Mouse (Mus musculus): ENCODE measurements around the gene Cdk14. TPM values are rescaled to one million over a fixed set of nuclear protein-coding genes. Genes with fewer than 3 reads are reported as not detected.

The Cdk14 gene
- polyA plus RNA-seq, 2 experiments: 14.5 to 27.6 TPM

DNA sequence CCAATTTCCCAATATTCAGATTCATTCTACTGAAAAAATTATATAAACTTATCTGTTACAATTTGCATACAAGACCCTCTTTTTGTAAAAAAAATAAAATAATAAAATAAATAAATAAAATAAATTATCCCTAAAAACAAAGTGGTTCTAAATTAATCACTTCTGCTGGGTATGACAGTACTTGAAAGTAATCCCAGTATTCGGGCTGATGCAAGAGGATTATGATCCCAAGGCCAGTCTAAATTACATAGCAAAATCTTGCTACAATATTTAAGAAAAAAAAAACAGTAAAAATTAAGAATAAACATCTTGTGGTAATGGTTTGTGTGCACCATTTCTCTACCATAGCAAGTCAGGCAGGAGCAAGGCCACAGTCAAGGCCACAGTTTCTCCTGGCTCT, 244.5 kb downstream of the Cdk14 start:
- WGBS: 85% methylated on average over 1 of the region's 1 CpGs
- H3K36me3 ChIP-seq (ENCODE audit: control insufficient read depth, insufficient read depth, low read length): no peaks in the 10 kb centered on the region
- H3K4me1 ChIP-seq (ENCODE audit: control insufficient read depth, insufficient read depth, low read length): no peaks in the 10 kb centered on the region; the same call in 1 of the 2 replicates
- H3K4me3 ChIP-seq (replicated peaks; ENCODE audit: low read length): no peak overlapping the region
- no peak overlapping the region for H3K4me2 ChIP-seq (replicated peaks; ENCODE audit: low read depth, low read length, severe bottlenecking)
- DNase-seq (ENCODE audit: low spot score): no peak
- TF ChIP-seq POLR2A (IDR thresholded peaks at IDR 0.05; ENCODE audit: borderline replicate concordance, extremely low read depth, insufficient read depth, insufficient read length): no peak
- ATAC-seq (ENCODE audit: low FRiP score, low read depth): no peak
- H3K27me3 ChIP-seq (ENCODE audit: control insufficient read depth, insufficient read depth, low read length): no peaks in the 10 kb centered on the region
- no peak overlapping the region for H3K9ac ChIP-seq (ENCODE audit: low read depth, low read length, severe bottlenecking)
- peaks cover 4% of the 10 kb centered on the region; the same call in 1 of the 2 replicates for H3K9me3 ChIP-seq (ENCODE audit: control insufficient read depth, low read length)
- H3K27ac ChIP-seq (replicated peaks; ENCODE audit: low read depth, low read length): no peak overlapping the region

DNA sequence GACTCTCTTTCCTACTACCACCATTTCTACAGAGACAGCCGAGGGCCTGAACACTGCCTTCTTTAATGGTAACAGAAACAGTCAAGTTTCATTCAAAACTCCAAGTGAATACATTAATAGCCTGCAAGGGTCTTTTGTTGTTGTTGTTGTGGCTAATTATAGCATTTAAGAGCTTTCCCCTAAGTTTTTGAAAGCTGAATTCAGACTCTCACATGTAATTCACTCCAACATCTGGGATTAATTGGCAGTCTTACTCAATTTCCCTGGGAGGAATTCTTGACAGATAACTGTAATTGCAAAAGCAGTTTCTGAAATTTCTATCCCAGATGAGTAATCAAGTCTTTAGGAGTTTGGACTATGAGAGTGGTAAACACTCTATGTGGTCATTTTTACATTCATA, 245.0 kb downstream of the Cdk14 start:
- Histone ChIP-seq H3K4me2 (replicated peaks; ENCODE audit: low read depth, low read length, severe bottlenecking) (no peak overlapping the region), H3K9ac (ENCODE audit: low read depth, low read length, severe bottlenecking) (no peak overlapping the region), H3K36me3 (ENCODE audit: control insufficient read depth, insufficient read depth, low read length) (no peaks in the 10 kb centered on the region), H3K4me1 (ENCODE audit: control insufficient read depth, insufficient read depth, low read length) (no peaks in the 10 kb centered on the region), H3K27me3 (ENCODE audit: control insufficient read depth, insufficient read depth, low read length) (no peaks in the 10 kb centered on the region), H3K27ac (replicated peaks; ENCODE audit: low read depth, low read length) (no peak overlapping the region), H3K9me3 (ENCODE audit: control insufficient read depth, low read length) (peaks cover 4% of the 10 kb centered on the region; the same call in 1 of the 2 replicates), H3K4me3 (replicated peaks; ENCODE audit: low read length) (no peak overlapping the region)
- DNase-seq (ENCODE audit: low spot score) (peak; percentile 25), ATAC-seq (ENCODE audit: low FRiP score, low read depth) (no peak)
- TF ChIP-seq POLR2A (IDR thresholded peaks at IDR 0.05; ENCODE audit: borderline replicate concordance, extremely low read depth, insufficient read depth, insufficient read length): no peak
- 33% methylated on average over 1 of the region's 1 CpGs for WGBS

DNA sequence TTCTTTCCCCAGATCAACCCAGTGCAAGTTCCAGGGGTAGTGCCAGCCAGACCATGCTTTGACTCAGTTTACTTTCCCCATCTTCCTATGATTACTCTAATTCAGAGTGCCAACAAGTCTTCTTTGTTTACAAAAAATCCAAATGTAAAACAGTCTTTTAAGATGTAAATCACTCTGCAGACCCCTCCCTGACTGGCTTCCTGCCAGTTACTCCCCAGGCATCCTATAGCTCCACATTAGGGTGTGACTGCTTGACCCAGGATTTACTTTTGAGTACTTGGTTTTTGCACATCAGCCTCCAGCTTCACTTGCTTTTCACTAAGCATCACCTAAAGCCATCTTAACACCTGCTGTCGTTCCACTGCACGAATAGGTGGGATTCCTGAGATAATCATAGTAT, 254.0 kb downstream of the Cdk14 start:
- no peaks in the 10 kb centered on the region for H3K4me1 ChIP-seq (ENCODE audit: control insufficient read depth, insufficient read depth, low read length)
- H3K36me3 ChIP-seq (ENCODE audit: control insufficient read depth, insufficient read depth, low read length): no peaks in the 10 kb centered on the region
- no peak overlapping the region for H3K27ac ChIP-seq (replicated peaks; ENCODE audit: low read depth, low read length)
- peaks cover 4% of the 10 kb centered on the region; the same call in 1 of the 2 replicates for H3K9me3 ChIP-seq (ENCODE audit: control insufficient read depth, low read length)
- no peak overlapping the region for H3K4me2 ChIP-seq (replicated peaks; ENCODE audit: low read depth, low read length, severe bottlenecking)
- H3K27me3 ChIP-seq (ENCODE audit: control insufficient read depth, insufficient read depth, low read length): no peaks in the 10 kb centered on the region
- DNase-seq (ENCODE audit: low spot score) (no peak), ATAC-seq (ENCODE audit: low FRiP score, low read depth) (no peak)
- H3K9ac ChIP-seq (ENCODE audit: low read depth, low read length, severe bottlenecking): no peak overlapping the region
- WGBS: 22% methylated on average over 2 of the region's 2 CpGs
- TF ChIP-seq POLR2A (IDR thresholded peaks at IDR 0.05; ENCODE audit: borderline replicate concordance, extremely low read depth, insufficient read depth, insufficient read length): no peak
- no peak overlapping the region for H3K4me3 ChIP-seq (replicated peaks; ENCODE audit: low read length)

GRCm38 (mm10) chr5:5164326-5164725, 255.8 kb downstream of the Cdk14 start:
- no peak for ATAC-seq (ENCODE audit: low FRiP score, low read depth)
- TF ChIP-seq POLR2A (IDR thresholded peaks at IDR 0.05; ENCODE audit: borderline replicate concordance, extremely low read depth, insufficient read depth, insufficient read length): no peak
- H3K4me3 ChIP-seq (replicated peaks; ENCODE audit: low read length): no peak overlapping the region
- DNase-seq (ENCODE audit: low spot score): no peak
- no peaks in the 10 kb centered on the region for H3K9me3 ChIP-seq (ENCODE audit: control insufficient read depth, low read length)
- WGBS: 90% methylated on average over 5 of the region's 5 CpGs
- no peaks in the 10 kb centered on the region for H3K27me3 ChIP-seq (ENCODE audit: control insufficient read depth, insufficient read depth, low read length)
- H3K4me2 ChIP-seq (replicated peaks; ENCODE audit: low read depth, low read length, severe bottlenecking): no peak overlapping the region
- H3K4me1 ChIP-seq (ENCODE audit: control insufficient read depth, insufficient read depth, low read length): no peaks in the 10 kb centered on the region
- H3K9ac ChIP-seq (ENCODE audit: low read depth, low read length, severe bottlenecking): no peak overlapping the region
- H3K27ac ChIP-seq (replicated peaks; ENCODE audit: low read depth, low read length): no peak overlapping the region
- H3K36me3 ChIP-seq (ENCODE audit: control insufficient read depth, insufficient read depth, low read length): no peaks in the 10 kb centered on the region

GRCm38 (mm10) chr5:5163823-5164222, 256.3 kb downstream of the Cdk14 start:
- no peaks in the 10 kb centered on the region for H3K4me1 ChIP-seq (ENCODE audit: control insufficient read depth, insufficient read depth, low read length)
- no peak for TF ChIP-seq POLR2A (IDR thresholded peaks at IDR 0.05; ENCODE audit: borderline replicate concordance, extremely low read depth, insufficient read depth, insufficient read length)
- no peak overlapping the region for H3K4me3 ChIP-seq (replicated peaks; ENCODE audit: low read length)
- 84% methylated on average over 2 of the region's 2 CpGs for WGBS
- no peaks in the 10 kb centered on the region for H3K36me3 ChIP-seq (ENCODE audit: control insufficient read depth, insufficient read depth, low read length)
- H3K9me3 ChIP-seq (ENCODE audit: control insufficient read depth, low read length): no peaks in the 10 kb centered on the region
- no peaks in the 10 kb centered on the region for H3K27me3 ChIP-seq (ENCODE audit: control insufficient read depth, insufficient read depth, low read length)
- H3K27ac ChIP-seq (replicated peaks; ENCODE audit: low read depth, low read length): no peak overlapping the region
- no peak overlapping the region for H3K4me2 ChIP-seq (replicated peaks; ENCODE audit: low read depth, low read length, severe bottlenecking)
- ATAC-seq (ENCODE audit: low FRiP score, low read depth) (no peak), DNase-seq (ENCODE audit: low spot score) (no peak)
- no peak overlapping the region for H3K9ac ChIP-seq (ENCODE audit: low read depth, low read length, severe bottlenecking)

GRCm38 (mm10) chr5:5159521-5159920, 260.6 kb downstream of the Cdk14 start:
- H3K4me2 ChIP-seq (replicated peaks; ENCODE audit: low read depth, low read length, severe bottlenecking): no peak overlapping the region
- H3K27ac ChIP-seq (replicated peaks; ENCODE audit: low read depth, low read length): no peak overlapping the region
- ATAC-seq (ENCODE audit: low FRiP score, low read depth): no peak
- no peak for TF ChIP-seq POLR2A (IDR thresholded peaks at IDR 0.05; ENCODE audit: borderline replicate concordance, extremely low read depth, insufficient read depth, insufficient read length)
- no peaks in the 10 kb centered on the region for H3K36me3 ChIP-seq (ENCODE audit: control insufficient read depth, insufficient read depth, low read length)
- no peaks in the 10 kb centered on the region for H3K4me1 ChIP-seq (ENCODE audit: control insufficient read depth, insufficient read depth, low read length)
- no peaks in the 10 kb centered on the region for H3K9me3 ChIP-seq (ENCODE audit: control insufficient read depth, low read length)
- DNase-seq (ENCODE audit: low spot score): no peak
- H3K9ac ChIP-seq (ENCODE audit: low read depth, low read length, severe bottlenecking): no peak overlapping the region
- H3K4me3 ChIP-seq (replicated peaks; ENCODE audit: low read length): no peak overlapping the region
- H3K27me3 ChIP-seq (ENCODE audit: control insufficient read depth, insufficient read depth, low read length): no peaks in the 10 kb centered on the region
- 49% methylated on average over 1 of the region's 1 CpGs for WGBS

Data from limb, embryonic 14.5 days (tissue).